Mouse (Mus musculus) megakaryocyte, adult 5-6 weeks (primary cell): ENCODE data around the gene Sdsl. TPM values are rescaled to one million over a fixed set of nuclear protein-coding genes. Genes with fewer than 3 reads are reported as not detected.
"Not testable (repeated sequence)": the region's sequence is repeated elsewhere in the genome, so short reads cannot be mapped to it uniquely, and the experiment has no call there.

Experiments
- ATAC-seq: 2 replicates; pipeline ENCODE4 v1.8.0; 2016; ENCODE audit warnings: mild to moderate bottlenecking, inconsistent platforms; ENCODE audit not compliant: poor library complexity, severe bottlenecking
- total RNA-seq, 2 experiments: library from RNA; stranded (forward) in 1 of 2; stranded (reverse) in 1 of 2; fragments of 153-499, 151-499 nt in 1 of 2; fragments of 221-1000, 200-1000 nt in 1 of 2; gene quantifications; 2 replicates each; pipeline versions ENCODE4 v1.2.3 to v1.2.4; 2015 to 2017

Sdsl gene
- 0.49 TPM in 1 of 2 replicates, not detected in the other for total RNA-seq (2015)
- total RNA-seq (2017): 0.55 and 0.61 TPM in 2 replicates

DNA sequence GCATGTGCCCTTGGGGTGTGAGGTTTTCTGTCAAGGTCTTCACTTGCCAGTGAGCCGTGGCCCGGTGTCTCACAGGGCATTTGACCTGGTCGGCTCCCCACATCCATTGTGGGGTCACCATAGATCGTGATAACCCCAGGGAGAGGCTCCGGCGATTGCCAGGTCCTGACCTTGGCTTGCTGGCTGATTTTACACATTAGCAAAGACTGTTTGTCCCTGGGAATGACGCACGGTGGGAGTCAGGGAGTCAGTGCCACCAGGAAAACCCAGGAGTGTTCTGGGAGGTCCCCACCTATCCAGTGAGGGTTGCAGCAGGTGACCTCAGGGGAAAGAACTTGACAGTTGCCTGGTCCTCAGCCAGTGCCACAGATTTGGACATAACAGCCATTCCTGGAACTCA, at the start of gene Sdsl:
Gene Sdsl, minus strand, starts transcription at position 41 of the 400 bp plus-strand sequence.
- no peak for ATAC-seq

DNA sequence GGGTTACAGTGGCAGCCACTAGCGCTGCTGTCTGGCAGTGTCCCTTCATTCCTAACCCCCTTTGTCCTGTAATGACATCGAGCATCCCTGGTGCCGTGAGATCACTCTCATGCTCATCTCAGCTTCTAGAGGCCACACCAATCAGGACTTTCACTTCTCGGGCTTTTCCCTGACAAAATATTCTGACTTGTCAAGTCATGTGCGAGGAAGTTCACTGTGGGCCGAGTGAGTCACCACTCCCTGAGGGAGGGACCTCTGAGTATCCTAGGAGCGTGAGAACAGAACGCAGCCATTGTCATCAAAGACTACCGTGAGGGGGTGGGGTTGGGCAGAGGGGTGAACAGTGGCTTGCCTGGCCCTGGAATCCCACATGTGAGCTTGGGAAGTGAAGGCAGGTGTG, 44.9 kb upstream of the Sdsl start:
- peak; percentile 70 for ATAC-seq

GRCm38 (mm10) chr5:120516221-120516984, 43.8 kb upstream of the Sdsl start:
- ATAC-seq: peak; percentile 25

GRCm38 (mm10) chr5:120515451-120515850, 42.8 kb upstream of the Sdsl start:
- ATAC-seq: no peak

DNA sequence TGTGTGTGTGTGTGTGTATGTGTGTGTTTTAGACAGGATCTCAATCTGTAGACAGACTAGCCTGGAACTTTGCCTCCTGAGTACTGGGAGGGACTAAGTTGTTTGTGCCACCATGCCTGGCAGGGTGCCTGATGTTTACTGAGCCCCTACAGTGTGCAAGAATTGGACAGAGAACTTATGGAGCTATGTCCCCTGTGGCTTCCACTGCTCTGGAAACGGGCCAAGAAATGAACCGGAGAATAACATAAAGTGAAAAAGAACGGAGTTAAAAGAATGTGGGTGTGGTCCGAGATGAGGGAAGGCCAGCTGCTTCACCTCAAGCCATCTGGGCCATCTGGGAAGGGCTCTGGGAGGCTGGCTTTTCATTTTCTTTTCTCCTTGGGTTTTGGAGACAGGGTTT, 42.1 kb upstream of the Sdsl start:
- ATAC-seq: no peak

DNA sequence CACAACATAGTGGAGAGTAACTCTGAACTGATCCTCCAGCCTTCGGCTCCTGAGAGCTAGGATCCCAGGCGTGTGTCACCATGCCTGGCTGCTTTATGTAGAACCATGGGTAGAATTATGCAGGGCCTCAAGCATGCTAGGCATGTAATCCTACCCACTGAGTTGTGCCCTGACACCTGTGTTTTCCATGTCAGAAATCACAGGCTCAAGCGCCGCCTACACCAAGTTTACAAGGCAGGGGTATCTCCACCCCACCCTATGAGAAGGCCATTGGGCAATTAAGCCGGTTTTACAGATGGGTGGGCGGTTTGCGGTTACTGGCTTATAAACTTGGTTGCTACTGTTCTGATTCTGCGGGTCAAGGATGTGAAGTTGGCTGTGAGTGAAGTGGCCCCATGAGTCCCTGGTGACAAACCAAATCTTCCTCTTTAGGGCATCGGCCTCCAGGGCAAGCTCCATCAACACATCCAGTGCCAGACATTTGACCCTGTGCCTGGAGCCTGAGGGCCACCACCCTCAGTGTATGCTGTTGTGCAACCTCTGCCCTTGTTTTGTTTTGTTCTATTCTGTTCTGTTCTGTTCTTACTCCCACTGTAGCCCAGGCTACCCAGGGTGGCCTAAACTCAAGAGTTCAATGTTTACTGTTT, 41.5 kb upstream of the Sdsl start:
- ATAC-seq: no peak

DNA sequence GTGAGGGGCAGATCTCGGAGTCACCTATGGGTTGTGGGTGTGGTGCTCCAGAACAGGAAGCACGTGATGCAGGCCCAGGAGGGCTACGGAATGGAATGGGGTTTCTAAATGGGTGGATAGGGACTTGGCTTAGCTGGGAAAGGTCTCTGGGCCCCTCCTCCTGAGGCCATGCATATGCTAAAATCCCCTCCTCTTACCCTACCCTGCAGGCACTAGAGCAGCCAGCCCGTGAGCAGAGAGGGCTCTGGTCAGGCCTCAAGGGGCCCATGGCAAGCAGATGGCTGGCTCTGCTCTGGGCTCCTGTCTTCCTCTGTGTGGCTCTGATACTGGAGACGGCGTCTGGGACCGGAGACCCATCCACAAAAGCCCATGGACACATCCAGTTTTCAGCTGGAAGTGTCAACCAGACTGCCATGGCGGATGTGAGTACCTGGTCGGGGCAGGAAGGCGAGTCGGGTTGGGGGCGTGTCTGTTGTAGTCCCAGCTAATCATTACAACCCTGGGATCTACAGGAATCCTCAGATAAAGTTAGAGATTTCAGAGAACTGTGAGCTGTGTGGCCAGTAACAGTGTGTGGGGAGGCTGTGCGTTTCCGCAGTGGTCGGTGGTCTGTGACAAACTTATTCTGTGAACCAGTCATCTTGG, 40.4 kb upstream of the Sdsl start:
- ATAC-seq: no peak

GRCm38 (mm10) chr5:120511643-120512220, 39.1 kb upstream of the Sdsl start:
- ATAC-seq: peak; percentile 57

DNA sequence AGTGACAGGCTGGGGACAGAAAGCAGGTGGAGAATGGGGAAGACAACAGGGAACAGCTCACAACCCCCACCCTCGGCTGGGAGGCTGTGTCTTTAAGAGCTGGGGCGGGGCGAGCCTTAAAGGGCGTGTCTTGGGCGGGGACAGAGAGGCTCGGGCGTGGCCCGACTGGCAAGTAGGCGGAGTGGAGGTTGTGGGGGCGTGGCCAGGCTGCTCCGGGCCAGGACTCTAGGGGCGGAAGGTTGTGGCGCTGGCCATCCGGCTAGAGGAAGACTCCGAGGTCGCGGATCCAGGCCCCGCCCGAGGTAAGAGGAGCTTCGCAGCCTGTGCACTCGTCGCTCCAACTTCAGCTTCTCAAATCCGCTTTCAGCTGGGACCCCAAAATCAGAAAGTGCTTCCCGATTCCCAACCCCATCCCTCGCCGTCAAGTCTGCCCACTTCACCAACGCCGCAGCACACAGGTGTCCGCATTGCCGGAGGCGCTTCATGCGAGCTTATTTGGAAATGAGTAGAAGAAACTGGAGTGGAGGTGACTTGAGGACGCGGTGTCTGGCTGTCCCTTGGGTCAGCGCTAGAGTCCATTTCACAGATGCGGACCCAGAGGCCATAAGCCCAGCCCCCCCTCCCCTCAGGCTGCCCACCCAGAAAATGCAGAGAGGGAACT, 38.5 kb upstream of the Sdsl start, which contains the start of gene Slc8b1:
Gene Slc8b1, plus strand, starts transcription at position 187 of the 661 bp plus-strand sequence.
- ATAC-seq: peak; percentile 91

DNA sequence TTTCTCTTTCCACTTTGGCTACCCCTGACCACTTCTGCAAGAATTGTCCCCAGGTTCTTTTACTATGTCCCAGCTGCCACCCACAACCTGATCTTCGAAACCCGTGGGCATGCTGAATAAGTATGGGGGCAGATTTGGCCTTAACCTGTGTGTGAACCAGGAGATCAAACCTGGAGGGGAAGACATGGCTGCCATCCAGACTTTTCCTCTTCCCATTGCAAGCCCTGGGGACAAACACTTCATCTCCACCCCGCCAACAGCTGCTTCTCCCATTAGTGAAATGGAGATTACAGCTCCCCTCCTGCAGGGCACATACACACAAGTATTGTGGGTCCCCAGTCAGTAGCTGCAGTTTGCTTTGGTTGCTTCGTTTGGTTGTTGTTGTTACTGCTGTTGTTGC, 34.7 kb upstream of the Sdsl start:
- no peak for ATAC-seq

- no peak for ATAC-seq
Observed at GRCm38 (mm10) chr5:120506490-120506889, 33.9 kb upstream of the Sdsl start.

DNA sequence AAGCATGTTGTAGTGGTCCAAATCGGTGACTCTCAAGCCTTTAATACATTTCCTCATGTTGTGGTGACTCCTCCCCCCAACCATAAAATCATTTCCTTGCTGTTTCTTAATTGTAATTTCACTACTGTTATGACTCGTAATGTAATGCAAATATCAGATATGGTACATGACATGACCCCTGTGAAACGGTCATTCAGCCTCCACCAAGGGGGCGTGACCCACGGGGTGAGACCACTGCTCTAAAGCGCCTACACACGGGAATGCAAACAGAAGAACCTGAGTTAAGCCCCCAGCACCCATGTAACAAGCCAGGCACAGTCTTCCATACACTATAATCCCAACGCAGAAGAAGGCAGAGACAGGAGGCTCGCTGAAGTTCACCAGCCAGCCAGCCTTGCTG, 33.2 kb upstream of the Sdsl start:
- ATAC-seq: no peak

- ATAC-seq: peak; percentile 89
Observed at GRCm38 (mm10) chr5:120505368-120505767, 32.8 kb upstream of the Sdsl start.

- peak; percentile 76 for ATAC-seq
Observed at GRCm38 (mm10) chr5:120503144-120503795, 30.7 kb upstream of the Sdsl start, which contains the start of gene Plbd2. Gene Plbd2 (minus strand): TSS chr5:120503625.

- no peak for ATAC-seq
Observed at GRCm38 (mm10) chr5:120502675-120503143, 30.1 kb upstream of the Sdsl start.

GRCm38 (mm10) chr5:120502147-120502621, 29.6 kb upstream of the Sdsl start:
- no peak for ATAC-seq

DNA sequence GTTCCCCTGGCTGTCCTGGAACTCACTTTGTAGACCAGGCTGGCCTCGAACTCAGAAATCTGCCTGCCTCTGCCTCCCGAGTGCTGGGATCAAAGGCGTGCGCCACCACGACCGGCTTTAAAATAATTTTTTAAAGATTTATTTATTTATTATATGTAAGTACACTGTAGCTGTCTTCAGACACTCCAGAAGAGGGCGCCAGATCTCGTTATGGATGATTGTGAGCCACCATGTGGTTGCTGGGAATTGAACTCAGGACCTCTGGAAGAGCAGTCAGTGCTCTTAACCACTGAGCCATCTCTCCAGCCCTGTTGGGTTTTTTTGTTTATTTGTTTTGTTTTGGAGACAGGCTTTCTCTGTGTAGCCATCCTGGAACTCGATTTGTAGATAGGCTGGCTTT, 28.0 kb upstream of the Sdsl start:
- not testable (repeated sequence) for ATAC-seq

DNA sequence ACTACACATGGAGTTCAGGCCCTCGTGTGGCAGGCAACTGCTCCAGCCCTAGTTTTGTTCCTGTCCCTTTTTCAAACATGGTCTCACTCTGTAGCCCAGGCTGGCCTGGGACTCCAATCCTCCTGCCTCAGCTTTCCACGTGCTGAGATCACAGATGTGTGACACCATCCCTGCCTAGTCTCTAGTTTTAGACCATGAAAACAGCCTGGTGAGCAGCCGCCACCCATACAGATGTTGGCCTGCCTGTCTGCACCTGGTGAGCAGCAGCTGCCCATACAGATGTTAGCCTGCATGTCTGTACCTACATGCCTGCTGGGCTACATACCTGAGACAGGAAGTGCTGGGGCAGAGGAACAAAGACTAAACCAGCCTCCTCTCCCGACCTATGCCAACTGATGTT, 26.6 kb upstream of the Sdsl start:
- no peak for ATAC-seq

GRCm38 (mm10) chr5:120497071-120497470, 24.5 kb upstream of the Sdsl start:
- ATAC-seq: no peak

- no peak for ATAC-seq
Observed at GRCm38 (mm10) chr5:120495703-120496226, 23.2 kb upstream of the Sdsl start.
